19 mouse cellular contexts compared by ENCODE assay signal in genomic region chr13:59368550-59369449, GRCm38 (mm10).
"Had no signal": no experiment of that assay in that cellular context is flagged by ENCODE, and none has a peak within 500 bp of the region (broad histone marks: within the 10 kb centered on the region; RNA-seq: fewer than 3 reads in every experiment).

No protein-coding gene starts in this region.

- ATAC-seq: intestine, embryonic 15.5 days; liver, embryonic 12.5 days; midbrain, embryonic 15.5 days had no signal

- H3K9ac ChIP-seq: intestine, embryonic 15.5 days; limb, embryonic 12.5 days; limb, embryonic 15.5 days; liver, embryonic 12.5 days; liver, embryonic 15.5 days; midbrain, embryonic 15.5 days; neural tube, embryonic 12.5 days; neural tube, embryonic 15.5 days had no signal

- H3K4me1 ChIP-seq: intestine, embryonic 15.5 days; liver, embryonic 12.5 days; liver, embryonic 15.5 days; megakaryocyte, embryonic 14.5 days; midbrain, embryonic 15.5 days; neural tube, embryonic 12.5 days; neural tube, embryonic 15.5 days had no signal

- H3K27me3 ChIP-seq: intestine, embryonic 15.5 days; limb, embryonic 12.5 days; limb, embryonic 15.5 days; liver, embryonic 12.5 days; liver, embryonic 15.5 days; megakaryocyte, embryonic 14.5 days; midbrain, embryonic 15.5 days; neural tube, embryonic 12.5 days; neural tube, embryonic 15.5 days had no signal

- H3K36me3 ChIP-seq: intestine, embryonic 15.5 days; limb, embryonic 12.5 days; limb, embryonic 15.5 days; liver, embryonic 12.5 days; liver, embryonic 15.5 days; midbrain, embryonic 10.5 days; midbrain, embryonic 15.5 days; neural tube, embryonic 12.5 days; neural tube, embryonic 15.5 days had no signal

- H3K4me2 ChIP-seq: intestine, embryonic 15.5 days; limb, embryonic 12.5 days; limb, embryonic 15.5 days; liver, embryonic 12.5 days; liver, embryonic 15.5 days; midbrain, embryonic 15.5 days; neural tube, embryonic 12.5 days; neural tube, embryonic 15.5 days had no signal

- DNase-seq: kidney, adult 18-20 months; kidney, adult 9 months; kidney, postnatal 36 days; left cerebral cortex, postnatal 4 days; lung, adult 18-20 months; lung, postnatal 10 days; thymus, adult 18-20 months; thymus, postnatal 36 days had no signal

- H3K4me3 ChIP-seq: intestine, embryonic 15.5 days; limb, embryonic 12.5 days; limb, embryonic 15.5 days; liver, embryonic 12.5 days; liver, embryonic 15.5 days; megakaryocyte, embryonic 14.5 days; midbrain, embryonic 10.5 days; midbrain, embryonic 15.5 days; neural tube, embryonic 12.5 days; neural tube, embryonic 15.5 days had no signal

- H3K9me3 ChIP-seq: intestine, embryonic 15.5 days; limb, embryonic 12.5 days; limb, embryonic 15.5 days; liver, embryonic 12.5 days; liver, embryonic 15.5 days; megakaryocyte, embryonic 14.5 days; midbrain, embryonic 10.5 days; midbrain, embryonic 15.5 days; neural tube, embryonic 12.5 days; neural tube, embryonic 15.5 days had no signal

- H3K27ac ChIP-seq: intestine, embryonic 15.5 days; kidney, postnatal 0 days; limb, embryonic 12.5 days; limb, embryonic 15.5 days; liver, embryonic 12.5 days; liver, embryonic 15.5 days; midbrain, embryonic 10.5 days; midbrain, embryonic 15.5 days; neural tube, embryonic 12.5 days; neural tube, embryonic 15.5 days had no signal
